Mouse (Mus musculus) adrenal gland, postnatal 36 days (tissue): ENCODE results near the gene Gm20388. TPM values are rescaled to one million over a fixed set of nuclear protein-coding genes. Genes with fewer than 3 reads are reported as not detected.

ENCODE experiments used
- DNase-seq, 2 experiments: peaks; one replicate each; pipeline ENCODE4 v3.0.0; 2021; ENCODE audit warnings: mixed read lengths in 1 of 2
- total RNA-seq, 2 experiments: library from RNA; stranded (reverse); gene quantifications; 2 replicates each; pipeline ENCODE4 v1.2.3; 2021

Gene Gm20388
- total RNA-seq, 2 experiments from 2014 or later = 2.4 to 7.4 TPM

DNA sequence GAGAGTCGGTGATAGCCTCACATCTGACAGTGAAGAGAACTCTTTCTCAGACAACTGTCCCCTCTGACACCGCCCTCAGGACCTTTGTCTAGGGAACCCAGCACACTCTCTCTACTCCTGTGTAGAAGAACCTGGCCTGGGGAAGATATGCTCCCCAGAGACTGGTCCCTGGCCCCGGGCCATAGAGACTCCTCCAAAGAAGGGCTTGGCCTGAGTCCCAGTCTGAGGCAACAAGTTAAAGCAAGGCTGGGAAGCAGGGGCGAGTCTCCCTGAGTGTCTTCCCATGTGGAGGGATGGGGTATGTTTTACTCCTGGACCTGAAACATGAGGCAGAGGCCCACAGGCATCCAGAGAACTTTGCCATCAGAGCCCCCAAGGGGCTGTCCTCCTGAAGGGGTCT is 2935.0 kb downstream of the Gm20388 start:
- peak; percentile 25 to 37 for DNase-seq

DNA sequence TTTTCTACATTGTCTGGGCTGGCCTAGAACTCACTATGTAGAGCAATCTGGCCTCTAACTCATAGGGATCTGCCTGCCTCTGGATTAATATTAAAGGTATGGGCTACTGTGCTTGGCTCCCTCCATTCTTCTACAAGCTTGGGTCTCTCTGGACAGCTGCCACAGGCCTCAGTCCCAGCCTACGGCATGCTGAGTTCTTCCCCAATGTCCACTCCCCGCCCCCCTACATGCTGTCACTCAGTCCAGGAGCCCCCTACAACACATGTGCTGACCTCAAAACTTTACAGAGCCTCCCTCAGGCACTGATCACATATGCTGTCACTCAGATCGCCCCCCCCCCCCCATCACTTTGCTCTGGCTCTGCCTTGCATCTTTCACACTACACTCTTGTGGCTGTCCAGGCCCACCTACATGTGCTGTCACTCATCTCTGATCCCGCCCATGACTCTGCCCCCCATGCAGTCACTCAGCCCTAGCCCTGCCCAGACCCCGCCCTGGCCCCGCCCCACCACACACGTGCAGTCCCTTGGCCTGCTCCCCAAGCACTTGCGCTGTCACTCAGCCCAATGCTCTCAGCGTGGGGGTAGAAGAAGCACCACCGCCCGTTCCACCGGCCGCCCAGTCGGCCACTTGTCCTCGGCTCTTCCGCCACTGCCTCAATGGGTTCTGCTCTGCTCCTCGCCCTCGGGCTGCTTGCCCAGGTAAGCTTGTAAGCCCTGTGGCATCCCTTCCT is 2937.4 kb downstream of the Gm20388 start, which contains the start of gene Cdh15:
Cdh15 (plus strand) TSS at position 138 of the 733 bp plus-strand sequence.
- peak; percentile 57 to 58 for DNase-seq

DNA sequence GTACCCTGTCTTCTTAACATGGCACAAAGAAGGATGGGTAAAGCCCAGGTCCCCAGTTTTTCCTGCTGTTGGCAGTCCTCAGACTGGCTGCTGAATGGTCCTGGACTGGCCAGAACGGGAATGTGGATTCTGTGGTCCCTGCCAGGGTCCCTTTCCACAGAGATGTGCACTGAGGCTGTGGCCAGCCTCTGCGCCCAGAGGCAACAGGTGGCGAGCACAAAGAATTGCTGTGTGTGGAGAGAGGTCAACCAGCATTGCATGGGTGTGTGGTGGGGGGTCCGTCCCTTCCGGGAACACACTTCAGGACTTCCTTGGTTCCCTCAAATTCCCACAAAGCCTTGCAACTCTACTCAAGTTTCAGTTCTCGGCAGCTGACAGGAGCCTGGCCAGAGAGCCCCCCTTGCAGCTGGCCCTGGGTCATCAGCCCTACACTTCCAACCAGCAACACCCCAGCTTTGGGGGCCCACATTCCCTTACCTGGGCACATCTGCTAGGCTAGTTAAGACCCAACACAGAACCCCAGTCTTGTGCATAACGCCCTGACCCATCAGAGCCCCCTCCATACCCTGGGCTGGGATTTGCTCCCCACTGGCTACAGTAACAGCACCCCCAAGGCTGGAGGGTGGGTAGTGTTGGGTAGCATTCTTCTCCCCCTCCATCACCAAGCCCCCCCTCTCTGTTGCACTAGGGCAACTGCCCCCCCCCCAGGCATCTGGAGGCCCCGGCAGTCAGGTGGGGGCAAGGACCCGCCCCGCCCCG is 2938.7 kb downstream of the Gm20388 start:
- DNase-seq = no peak

DNA sequence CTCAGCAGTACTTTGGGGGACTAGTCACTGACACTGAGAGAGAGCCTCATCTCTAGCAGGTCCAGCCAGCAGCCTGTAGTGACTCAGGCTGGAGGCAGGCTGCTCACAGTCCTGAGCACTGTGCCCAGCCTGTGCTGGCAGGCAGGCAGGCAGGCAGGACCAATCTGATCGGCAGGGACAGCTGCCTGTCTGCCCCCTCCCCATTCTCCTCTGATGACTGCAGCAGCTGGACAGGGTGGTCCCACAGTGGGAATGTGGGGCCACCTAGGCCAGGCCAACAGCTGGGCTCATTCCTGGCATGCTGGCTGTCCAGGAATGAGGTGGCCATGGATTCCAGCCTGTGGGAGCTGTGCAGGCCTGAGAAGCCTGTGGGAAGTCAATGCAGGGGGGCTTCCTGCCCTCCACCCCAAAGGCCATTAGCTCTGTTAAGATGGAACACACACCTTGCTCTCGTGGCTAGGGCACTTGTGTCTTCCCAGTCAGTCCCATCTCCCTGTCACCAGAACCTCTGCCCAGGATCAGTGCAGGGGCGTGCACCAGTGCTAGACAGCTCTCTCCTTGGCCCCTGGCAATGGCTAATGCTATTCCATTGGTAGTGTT is 2940.1 kb downstream of the Gm20388 start:
- DNase-seq = no peak

DNA sequence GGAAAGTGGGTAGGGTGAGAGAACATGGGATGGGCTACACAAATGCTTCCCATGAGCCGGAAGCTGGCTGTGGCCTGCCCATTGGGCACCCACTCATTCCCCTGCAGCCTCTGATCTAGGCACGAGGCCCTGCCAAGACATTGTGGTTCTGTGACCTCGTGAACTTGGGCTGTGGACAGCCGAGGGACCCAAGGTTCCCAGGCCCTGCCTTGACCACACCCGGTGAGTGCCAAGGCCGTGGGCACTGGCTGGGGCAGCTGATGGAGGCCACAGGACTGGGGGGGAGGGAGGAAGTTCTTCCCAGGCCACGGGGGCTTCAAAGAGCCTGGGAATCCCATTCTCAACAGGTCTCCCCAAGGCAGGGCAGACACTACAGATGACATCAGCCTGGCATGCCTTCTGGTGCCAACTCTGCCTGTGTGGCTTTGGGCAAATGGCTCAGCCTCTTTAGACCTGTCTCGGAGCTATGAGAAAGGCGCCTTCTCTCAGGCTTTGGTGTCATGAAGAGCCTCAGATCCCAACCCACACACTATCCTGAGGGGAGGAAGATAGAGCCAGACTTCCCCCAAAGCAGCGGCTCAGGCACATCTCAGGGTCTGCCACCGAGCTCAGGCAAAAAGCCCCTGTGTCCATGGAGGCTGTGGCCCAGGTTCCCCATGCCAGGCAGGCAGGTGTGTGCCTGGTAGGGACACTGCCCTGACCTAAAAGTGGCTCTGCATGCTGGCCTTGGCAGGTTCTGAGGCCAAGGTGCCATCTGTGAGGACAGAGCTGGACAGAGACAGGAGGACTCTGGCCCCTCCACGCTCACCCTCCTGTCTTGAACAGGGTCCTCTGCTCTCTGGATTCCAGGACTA is 2941.3 kb downstream of the Gm20388 start:
- peak; percentile 43 to 78 for DNase-seq

DNA sequence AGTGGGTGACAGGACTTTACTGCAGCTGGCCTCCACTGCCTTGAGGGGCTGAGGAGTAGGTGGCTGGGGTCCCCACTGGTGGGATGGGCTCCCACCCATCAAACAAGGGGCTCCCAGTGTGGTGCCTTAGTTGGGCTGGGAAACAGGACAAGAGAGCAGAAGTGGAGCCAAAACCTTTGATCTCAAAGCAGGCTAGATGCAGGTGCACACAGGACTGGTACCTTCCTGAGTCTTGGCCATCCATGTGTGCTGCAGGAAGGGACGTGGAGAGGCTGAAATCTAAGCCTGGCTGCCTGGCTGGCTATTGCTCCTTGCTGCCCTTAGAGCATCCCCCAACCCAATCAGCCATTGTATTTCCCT is 2941.9 kb downstream of the Gm20388 start:
- no peak for DNase-seq

DNA sequence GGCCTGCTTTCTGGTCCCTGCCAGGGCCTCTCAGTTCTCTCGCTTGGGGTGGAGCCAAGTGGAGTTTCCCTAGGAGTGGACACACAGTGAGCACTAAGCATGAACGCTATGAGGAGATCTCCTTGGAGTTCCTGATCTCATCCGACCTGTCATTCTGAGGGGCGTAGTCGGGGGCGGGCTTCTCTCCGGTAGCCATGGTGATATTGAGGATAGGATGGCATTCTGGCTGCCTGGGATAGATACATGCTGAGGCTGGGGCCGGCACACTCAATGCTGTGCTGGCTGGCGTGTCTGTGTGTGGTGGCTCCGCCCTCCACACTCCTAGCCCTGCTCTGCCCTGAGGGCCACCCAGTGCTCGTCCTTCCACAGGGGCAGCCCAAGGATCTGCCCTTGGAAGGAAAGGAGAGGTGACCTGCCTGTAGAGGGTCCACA is 2942.7 kb downstream of the Gm20388 start:
- peak; percentile 26 to 62 for DNase-seq

DNA sequence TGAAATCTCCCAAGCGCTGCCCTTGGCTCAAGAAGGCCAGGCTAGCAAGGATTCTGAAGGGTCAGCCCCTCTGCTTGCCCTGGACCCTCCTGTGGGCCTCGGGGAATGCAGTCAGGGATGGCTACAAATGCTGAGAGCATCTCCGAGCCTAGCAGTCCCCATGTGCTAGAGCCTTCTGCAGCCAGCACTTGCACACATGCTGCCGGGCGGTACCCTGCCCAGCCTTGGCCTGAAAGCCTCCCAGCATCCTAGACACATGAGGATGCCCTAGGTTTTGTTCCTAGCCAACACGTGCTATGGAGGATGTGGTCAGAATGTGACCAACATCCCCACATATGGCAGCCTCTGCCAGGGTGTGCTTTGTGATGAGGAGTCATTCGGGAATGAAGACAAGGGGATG is 2943.7 kb downstream of the Gm20388 start:
- no peak for DNase-seq

DNA sequence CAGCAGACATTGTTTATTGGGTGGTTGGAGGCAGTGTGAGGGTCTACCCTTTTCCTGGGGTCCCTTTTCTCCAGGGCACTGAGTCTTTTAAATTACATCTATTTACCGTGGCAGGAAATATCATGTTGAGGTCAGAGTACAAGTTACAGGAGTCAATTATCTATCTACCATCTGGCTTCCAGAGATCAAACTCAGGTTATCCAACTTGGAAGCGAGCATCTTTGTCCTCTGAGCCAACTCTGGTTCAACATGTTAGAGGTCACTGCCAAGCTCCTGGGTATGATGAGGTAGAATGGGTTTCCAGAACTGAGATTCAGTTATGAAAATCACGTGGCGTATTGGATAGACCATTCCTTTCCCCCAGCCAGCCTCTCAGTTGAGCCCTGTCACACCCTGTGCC is 2944.5 kb downstream of the Gm20388 start:
- DNase-seq = no peak

DNA sequence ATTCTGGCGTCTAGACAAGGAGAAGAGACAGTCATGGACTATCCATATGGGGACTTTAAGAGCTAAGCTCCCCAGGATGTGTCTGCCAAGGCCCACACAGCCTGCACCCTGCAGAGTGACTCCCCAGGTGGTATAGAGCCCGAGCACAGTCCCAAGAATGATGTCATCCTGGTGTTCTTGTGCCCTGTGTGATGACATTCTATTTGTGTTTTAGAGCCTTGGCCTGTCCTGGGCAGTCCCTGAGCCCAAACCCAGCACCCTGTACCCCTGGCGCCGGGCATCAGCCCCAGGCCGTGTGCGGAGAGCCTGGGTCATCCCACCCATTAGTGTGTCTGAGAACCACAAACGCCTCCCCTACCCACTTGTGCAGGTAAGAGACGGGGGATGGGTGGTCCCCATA is 2945.6 kb downstream of the Gm20388 start:
- DNase-seq = no peak

DNA sequence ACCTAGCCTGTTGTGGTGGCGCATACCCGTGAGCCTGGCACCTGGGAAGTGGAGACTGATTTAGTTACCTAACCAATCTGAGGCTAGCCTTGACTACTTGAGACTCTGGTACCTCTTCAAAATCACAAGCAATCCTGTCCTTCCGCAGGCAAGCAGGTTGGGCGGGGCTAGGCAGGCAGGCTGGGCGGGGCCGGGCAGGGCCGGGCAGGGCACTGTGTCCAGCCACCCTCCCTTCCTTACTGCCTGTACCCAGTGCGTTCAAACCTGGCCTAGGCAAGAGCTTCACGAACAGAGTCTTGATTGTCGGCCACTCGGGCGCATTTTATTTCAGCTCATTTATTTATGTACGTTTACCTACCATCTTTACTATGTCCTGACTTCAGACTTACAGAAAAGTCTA is 2949.2 kb downstream of the Gm20388 start:
- peak in 1 of 2 experiments; percentile 19 for DNase-seq

DNA sequence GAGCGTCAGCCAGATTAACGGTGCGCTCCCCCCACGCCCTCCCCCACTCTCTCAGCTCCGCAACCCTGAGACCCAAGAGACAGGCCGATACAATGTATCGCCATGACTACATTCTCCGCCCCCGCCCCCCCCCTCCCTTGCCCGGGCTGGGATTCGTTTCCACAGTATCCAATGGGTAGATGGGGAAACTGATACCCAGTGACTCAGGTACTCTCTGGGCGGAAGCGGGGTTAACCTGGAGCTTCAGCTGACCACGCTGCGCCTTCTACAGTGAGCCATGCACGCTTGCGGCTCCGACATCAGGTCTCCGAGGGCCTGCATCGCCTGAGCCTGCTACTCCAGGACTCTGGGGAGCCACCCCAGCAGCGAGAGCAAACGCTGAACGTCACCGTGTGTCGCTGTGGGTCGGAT is 2954.1 kb downstream of the Gm20388 start:
- no peak for DNase-seq

DNA sequence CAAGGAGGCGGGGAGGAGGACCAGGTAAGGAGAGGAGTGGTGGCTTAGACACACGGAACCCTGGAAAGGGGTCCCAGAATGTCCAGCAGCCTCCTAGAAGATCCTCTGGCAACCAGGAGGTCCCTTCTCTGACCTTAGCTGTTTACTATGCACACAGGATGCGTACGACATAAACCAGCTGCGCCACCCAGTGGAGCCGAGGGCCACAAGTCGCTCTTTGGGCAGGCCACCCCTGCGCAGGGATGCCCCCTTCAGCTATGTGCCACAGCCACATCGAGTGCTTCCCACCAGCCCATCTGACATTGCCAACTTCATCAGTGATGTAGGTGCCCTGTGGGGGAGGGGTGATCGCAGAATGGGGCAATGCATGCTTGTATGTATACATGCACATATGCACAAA is 2954.8 kb downstream of the Gm20388 start:
- no peak for DNase-seq

DNA sequence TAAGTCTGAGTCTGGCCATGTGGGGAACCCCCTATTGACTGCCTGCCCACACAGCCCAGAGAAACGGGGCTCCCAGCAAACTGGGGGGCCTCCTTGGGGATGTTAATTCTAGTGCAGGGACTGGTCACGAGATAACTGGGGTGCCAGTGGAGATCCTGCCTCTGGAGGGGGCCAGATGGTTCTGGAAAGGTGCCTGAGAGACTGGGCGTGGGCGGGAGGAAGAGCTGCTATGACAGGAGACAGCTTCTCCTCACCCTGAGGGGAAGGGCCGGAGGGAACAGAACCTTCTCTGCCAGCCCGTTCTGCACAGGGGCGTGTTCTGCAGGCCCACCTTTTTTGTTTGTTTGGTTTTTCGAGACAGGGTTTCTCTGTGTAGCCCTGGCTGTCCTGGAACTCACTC is 2955.6 kb downstream of the Gm20388 start:
- no peak for DNase-seq

DNA sequence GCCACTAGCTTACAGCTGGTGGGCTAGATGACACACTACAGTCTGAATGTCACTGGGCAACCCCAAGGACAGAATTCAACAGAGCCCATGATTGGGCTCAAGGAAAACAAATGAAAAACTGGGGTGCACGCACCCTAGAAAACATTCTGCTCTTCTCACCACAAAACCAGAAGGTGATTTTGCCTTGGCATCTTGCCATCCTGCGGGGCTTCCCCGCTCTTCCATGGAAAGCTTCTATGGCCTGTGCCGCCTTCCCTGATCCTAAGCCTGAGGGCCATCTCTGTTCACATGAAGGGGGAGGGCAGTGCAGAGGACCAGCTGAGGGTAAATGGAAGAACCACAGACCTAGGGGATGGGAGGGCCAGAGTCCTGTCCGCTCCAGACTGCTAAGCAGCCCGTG is 2957.3 kb downstream of the Gm20388 start:
- no peak for DNase-seq

DNA sequence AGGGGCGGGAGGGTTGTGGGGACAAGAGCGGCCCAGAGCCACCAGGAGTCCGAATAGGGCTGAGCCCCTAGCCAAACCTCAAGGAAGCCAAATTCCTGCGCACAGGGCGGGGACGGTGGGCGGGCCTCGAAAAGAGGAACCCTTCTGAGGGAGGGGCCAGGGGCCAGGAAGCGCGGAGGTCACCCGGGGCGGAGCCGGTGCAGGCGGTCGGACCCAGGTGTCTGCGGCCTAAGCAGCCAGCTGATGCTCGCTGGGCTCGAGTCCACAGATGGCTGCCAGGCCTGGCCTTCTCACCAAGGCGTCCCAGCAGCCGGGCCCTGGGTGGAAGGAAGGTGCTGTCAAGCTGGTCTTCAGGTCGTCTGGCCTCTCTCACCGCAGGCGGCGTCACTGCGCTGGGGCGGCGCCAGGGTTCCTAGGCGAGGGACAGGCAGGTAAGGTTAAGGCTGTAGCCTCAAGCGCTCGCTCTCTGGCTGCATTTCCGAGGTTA is 2959.8 kb downstream of the Gm20388 start:
- DNase-seq = peak in 1 of 2 experiments; percentile 57

DNA sequence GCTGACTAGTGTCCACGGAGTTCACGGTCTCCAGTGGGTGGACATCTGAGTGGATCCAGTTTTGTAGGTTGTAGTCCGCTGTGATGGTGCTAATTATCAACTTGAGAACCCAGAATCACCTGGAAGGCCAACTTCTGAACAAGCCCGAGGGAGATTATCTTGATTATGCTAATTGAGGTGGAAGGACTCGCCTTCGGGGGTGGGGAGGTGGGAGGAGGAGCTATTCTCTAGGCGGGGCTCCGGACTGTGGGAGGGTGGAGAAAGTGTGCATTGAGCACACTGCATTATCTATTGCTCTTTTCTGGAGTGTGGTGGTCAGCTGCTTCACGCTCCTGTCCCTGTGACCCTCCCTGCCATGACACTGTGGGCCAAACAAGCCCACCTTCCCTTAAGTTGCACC is 2961.0 kb downstream of the Gm20388 start:
- DNase-seq = no peak

DNA sequence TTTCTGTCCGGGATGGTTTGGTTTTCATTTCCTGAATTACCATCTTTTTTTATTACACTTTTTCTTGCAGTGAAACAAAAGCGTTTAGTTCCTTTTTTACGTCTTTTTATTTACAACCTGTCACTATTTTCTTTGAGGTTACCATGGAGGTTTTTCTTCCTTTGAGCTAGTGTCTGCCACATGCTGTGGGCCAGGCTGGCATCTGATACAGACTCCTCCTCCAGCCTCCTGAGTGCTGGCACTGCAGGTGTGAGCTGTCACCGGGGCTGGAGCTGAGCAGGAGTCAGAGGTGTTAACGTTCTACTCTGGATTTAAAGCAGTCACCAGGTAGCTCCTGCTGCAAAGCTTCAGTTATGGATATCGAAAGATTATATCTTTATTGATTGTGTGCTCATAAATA is 2962.5 kb downstream of the Gm20388 start:
- DNase-seq = no peak

DNA sequence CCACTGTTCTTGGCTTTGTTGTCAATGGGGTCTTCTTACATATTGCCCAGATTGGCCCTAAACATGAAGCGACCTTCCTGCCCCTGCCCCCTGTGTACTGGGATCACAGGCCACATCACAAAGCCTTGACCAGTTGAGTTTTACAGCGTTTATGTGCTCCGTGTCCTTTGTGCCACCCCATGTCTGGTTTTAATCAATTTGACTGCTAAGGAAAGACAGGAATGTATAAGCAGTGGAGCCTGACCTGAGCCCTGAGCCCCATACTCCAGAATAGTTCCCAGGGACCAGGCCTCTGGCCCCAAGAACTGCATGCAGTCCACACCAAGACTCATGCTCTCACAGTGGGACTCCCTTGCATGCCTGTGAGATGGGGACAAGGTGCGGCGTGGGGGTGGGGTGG is 2964.5 kb downstream of the Gm20388 start:
- DNase-seq = no peak

DNA sequence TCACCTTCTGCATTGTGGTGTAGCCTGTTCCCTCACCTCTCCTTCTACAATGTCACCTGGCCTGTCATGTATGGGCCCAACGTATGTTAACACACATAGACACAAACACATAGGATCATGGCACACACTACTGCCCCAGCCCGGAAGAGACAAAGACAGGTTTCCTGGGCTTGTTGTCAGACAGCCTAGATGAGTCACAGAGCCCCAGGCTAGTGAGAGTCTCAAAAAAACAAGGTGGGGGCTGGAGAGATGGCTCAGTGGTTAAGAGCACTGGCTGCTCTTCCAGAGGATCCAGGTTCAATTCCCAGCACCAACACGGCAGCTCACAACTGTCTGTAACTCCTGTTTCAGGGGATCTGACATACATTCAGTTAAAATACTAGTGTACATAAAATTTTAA is 2967.6 kb downstream of the Gm20388 start:
- DNase-seq = no peak

DNA sequence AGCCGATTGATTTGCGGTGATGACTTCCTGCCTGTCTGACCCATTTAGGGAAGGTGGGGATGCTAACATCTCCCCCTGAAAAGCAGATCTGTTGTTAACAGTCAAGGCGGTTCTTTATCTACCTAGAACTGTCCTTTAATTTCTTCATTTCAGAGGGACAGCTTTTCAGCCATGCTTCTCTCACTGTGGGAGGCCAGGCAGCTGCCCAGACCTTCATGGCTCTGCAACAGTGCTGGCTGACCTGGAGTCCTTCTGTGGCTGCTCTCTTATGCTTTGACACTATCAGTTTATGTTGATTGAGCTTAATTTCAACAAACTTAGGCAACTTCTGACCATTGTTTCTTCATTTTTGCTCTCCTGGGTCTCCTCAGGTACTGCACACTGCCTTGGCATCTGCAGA is 2969.7 kb downstream of the Gm20388 start:
- DNase-seq = no peak

DNA sequence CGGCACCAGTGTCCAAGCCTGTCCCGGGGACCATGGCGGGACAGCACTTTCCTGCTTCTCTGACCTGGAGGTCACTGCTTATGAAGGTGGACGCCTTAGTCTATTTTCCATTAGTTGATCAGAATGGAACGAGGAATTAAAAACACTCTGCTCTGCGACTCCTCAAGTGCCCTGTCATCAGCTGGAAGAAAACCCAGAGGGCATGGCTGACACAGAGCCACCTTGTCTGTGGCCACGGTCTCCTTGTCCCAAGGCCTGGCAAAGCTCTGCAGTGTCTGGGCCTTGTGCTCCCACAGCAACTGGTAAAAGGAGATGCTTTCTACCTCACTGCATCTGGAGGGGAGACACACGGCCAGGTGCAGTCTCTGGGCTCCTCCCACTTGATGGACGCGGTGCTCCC is 2973.0 kb downstream of the Gm20388 start:
- no peak for DNase-seq
